Mouse (Mus musculus) effector memory CD4-positive, alpha-beta T cell, adult 7 months (primary cell): Measurements from ENCODE around the gene Enkur. TPM values are rescaled to one million over a fixed set of nuclear protein-coding genes. Genes with fewer than 3 reads are reported as not detected.

Experiments used
- polyA plus RNA-seq: library from polyadenylated mRNA; unstranded; fragments of 100-300 nt; shearing (Covaris generic); gene quantifications from one replicate; pipeline ENCODE4 v1.2.1, GENCODE M21; 2017

Gene Enkur
- polyA plus RNA-seq: 2.5 TPM

DNA sequence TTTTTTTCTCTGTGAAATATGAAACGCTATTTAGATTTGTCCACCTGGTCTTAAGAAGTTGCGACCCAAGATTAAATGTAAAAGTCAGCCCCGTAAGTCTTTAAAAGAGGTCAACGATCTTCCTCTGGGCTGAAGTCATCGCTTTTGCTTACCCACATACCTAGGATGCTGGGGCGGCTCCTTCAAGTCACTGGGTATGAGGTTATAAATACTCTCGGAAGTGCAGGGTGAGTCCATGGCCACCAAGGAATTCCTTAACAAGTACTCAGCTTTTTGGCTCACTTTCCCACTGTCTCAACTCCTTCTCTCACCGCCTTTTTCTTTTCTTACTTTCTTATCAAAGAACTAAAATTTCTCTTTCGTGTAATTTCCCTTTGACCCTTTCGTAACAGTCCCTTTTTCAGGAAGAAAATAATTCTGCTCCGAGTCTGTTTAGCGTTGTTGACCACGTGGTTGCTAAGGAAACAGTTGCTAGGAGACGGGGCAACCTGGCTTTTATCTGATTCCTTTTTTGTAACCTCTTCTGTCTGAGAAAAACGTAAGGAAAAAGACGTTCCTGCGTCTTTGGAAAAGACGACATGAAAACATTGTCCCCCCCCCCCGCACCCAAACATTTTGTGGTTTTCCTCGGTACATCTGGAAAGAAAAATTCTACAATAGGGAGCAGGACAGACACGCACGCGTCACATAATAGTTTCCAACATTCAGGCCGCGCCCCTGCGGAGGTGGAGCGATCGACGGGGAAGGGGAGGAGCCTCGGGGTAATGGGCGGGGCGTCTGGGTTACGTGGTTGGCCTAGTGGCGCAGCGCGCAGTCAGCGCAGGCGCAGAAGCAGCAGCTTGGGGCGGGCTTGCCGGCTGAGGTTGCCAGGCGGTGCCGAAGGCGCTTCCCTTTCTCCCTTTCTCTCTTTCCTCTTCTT lies at the start of gene Enkur, which contains the start of gene Thnsl1:
Gene Enkur, minus strand, starts transcription at position 454 of the 919 bp plus-strand sequence.
Gene Thnsl1, plus strand, starts transcription at position 813 of the 919 bp plus-strand sequence.

Other genes starting within 250 kb of the Enkur start
- gene Arhgap21, start 236.5 kb downstream of the Enkur start, polyA plus RNA-seq: 8.9 TPM
- 3.0 TPM for gene Thnsl1, start 359 bp upstream of the Enkur start, polyA plus RNA-seq
- gene Gpr158, start 162.2 kb upstream of the Enkur start, polyA plus RNA-seq: not detected